Mouse (Mus musculus): ENCODE measurements around the gene Reps2. TPM values are rescaled to one million over a fixed set of nuclear protein-coding genes. Genes with fewer than 3 reads are reported as not detected.

The Reps2 gene
- polyA plus RNA-seq, 1 experiment from 2014 or later = 27.1 TPM

- no peaks in the 10 kb centered on the region for H3K36me3 ChIP-seq (ENCODE audit: inconsistent target)
- H3K4me3 ChIP-seq (ENCODE audit: inconsistent target) = no peak overlapping the region
- no peaks in the 10 kb centered on the region for H3K79me2 ChIP-seq (ENCODE audit: inconsistent target)
- WGBS (ENCODE audit: missing documents) = 95% methylated on average over 2 of the region's 2 CpGs
- no peak overlapping the region for H3K27ac ChIP-seq
Measured at GRCm38 (mm10) chrX:162496485-162496884, 147.0 kb downstream of the Reps2 start.

GRCm38 (mm10) chrX:162488630-162489029, 154.8 kb downstream of the Reps2 start:
- Histone ChIP-seq H3K36me3 (ENCODE audit: inconsistent target) (no peaks in the 10 kb centered on the region), H3K4me3 (ENCODE audit: inconsistent target) (no peak overlapping the region), H3K79me2 (ENCODE audit: inconsistent target) (no peaks in the 10 kb centered on the region), H3K27ac (no peak overlapping the region)
- WGBS (ENCODE audit: missing documents) = 11% methylated on average over 1 of the region's 1 CpGs

- Histone ChIP-seq H3K4me3 (ENCODE audit: inconsistent target) (no peak overlapping the region), H3K27ac (no peak overlapping the region), H3K79me2 (ENCODE audit: inconsistent target) (no peaks in the 10 kb centered on the region), H3K36me3 (ENCODE audit: inconsistent target) (no peaks in the 10 kb centered on the region)
Measured at GRCm38 (mm10) chrX:162487734-162488133, 155.7 kb downstream of the Reps2 start.

- H3K27ac ChIP-seq = no peak overlapping the region
- 89% methylated on average over 3 of the region's 3 CpGs for WGBS (ENCODE audit: missing documents)
Measured at GRCm38 (mm10) chrX:162470213-162470612, 173.2 kb downstream of the Reps2 start.

GRCm38 (mm10) chrX:162462156-162462555, 181.3 kb downstream of the Reps2 start:
- Histone ChIP-seq H3K27ac (no peak overlapping the region), H3K79me2 (ENCODE audit: inconsistent target) (no peaks in the 10 kb centered on the region), H3K36me3 (ENCODE audit: inconsistent target) (no peaks in the 10 kb centered on the region), H3K4me3 (ENCODE audit: inconsistent target) (no peak overlapping the region)
- WGBS (ENCODE audit: missing documents) = 83% methylated on average over 5 of the region's 5 CpGs

More at GRCm38 (mm10) chrX:162470213-162470612, 173.2 kb downstream of the Reps2 start:
- Histone ChIP-seq H3K79me2 (ENCODE audit: inconsistent target) (no peaks in the 10 kb centered on the region), H3K4me3 (ENCODE audit: inconsistent target) (no peak overlapping the region), H3K36me3 (ENCODE audit: inconsistent target) (no peaks in the 10 kb centered on the region)

- 80% methylated on average over 1 of the region's 1 CpGs for WGBS (ENCODE audit: missing documents)
- Histone ChIP-seq H3K27ac (no peak overlapping the region), H3K4me3 (ENCODE audit: inconsistent target) (no peak overlapping the region), H3K79me2 (ENCODE audit: inconsistent target) (no peaks in the 10 kb centered on the region), H3K36me3 (ENCODE audit: inconsistent target) (no peaks in the 10 kb centered on the region)
Measured at GRCm38 (mm10) chrX:162456445-162456844, 187.0 kb downstream of the Reps2 start.

- WGBS (ENCODE audit: missing documents) = 67% methylated on average over 1 of the region's 1 CpGs
- H3K36me3 ChIP-seq (ENCODE audit: inconsistent target) = no peaks in the 10 kb centered on the region
- H3K27ac ChIP-seq = no peak overlapping the region
- no peaks in the 10 kb centered on the region for H3K79me2 ChIP-seq (ENCODE audit: inconsistent target)
- H3K4me3 ChIP-seq (ENCODE audit: inconsistent target) = no peak overlapping the region
Measured at GRCm38 (mm10) chrX:162455364-162455763, 188.1 kb downstream of the Reps2 start.

- H3K4me3 ChIP-seq (ENCODE audit: inconsistent target) = no peak overlapping the region
- 84% methylated on average over 7 of the region's 7 CpGs for WGBS (ENCODE audit: missing documents)
- H3K79me2 ChIP-seq (ENCODE audit: inconsistent target) = no peaks in the 10 kb centered on the region
- no peaks in the 10 kb centered on the region for H3K36me3 ChIP-seq (ENCODE audit: inconsistent target)
- H3K27ac ChIP-seq = no peak overlapping the region
Measured at GRCm38 (mm10) chrX:162453821-162454402, 189.5 kb downstream of the Reps2 start.

GRCm38 (mm10) chrX:162452642-162453041, 190.8 kb downstream of the Reps2 start:
- Histone ChIP-seq H3K4me3 (ENCODE audit: inconsistent target) (no peak overlapping the region), H3K36me3 (ENCODE audit: inconsistent target) (no peaks in the 10 kb centered on the region), H3K27ac (no peak overlapping the region), H3K79me2 (ENCODE audit: inconsistent target) (no peaks in the 10 kb centered on the region)

GRCm38 (mm10) chrX:162447974-162448373, 195.5 kb downstream of the Reps2 start:
- 89% methylated on average over 6 of the region's 6 CpGs for WGBS (ENCODE audit: missing documents)
- Histone ChIP-seq H3K27ac (no peak overlapping the region), H3K79me2 (ENCODE audit: inconsistent target) (no peaks in the 10 kb centered on the region), H3K4me3 (ENCODE audit: inconsistent target) (no peak overlapping the region), H3K36me3 (ENCODE audit: inconsistent target) (no peaks in the 10 kb centered on the region)

GRCm38 (mm10) chrX:162446678-162447318, 196.7 kb downstream of the Reps2 start:
- Histone ChIP-seq H3K4me3 (ENCODE audit: inconsistent target) (no peak overlapping the region), H3K36me3 (ENCODE audit: inconsistent target) (no peaks in the 10 kb centered on the region), H3K79me2 (ENCODE audit: inconsistent target) (no peaks in the 10 kb centered on the region), H3K27ac (no peak overlapping the region)
- 94% methylated on average over 2 of the region's 2 CpGs for WGBS (ENCODE audit: missing documents)

- H3K36me3 ChIP-seq (ENCODE audit: inconsistent target) = no peaks in the 10 kb centered on the region
- 50% methylated on average over 1 of the region's 1 CpGs for WGBS (ENCODE audit: missing documents)
- no peak overlapping the region for H3K27ac ChIP-seq
- H3K4me3 ChIP-seq (ENCODE audit: inconsistent target) = no peak overlapping the region
- no peaks in the 10 kb centered on the region for H3K79me2 ChIP-seq (ENCODE audit: inconsistent target)
Measured at GRCm38 (mm10) chrX:162443387-162443786, 200.1 kb downstream of the Reps2 start.

GRCm38 (mm10) chrX:162442970-162443369, 200.5 kb downstream of the Reps2 start:
- H3K27ac ChIP-seq = no peak overlapping the region
- no peaks in the 10 kb centered on the region for H3K79me2 ChIP-seq (ENCODE audit: inconsistent target)
- 88% methylated on average over 1 of the region's 1 CpGs for WGBS (ENCODE audit: missing documents)
- H3K4me3 ChIP-seq (ENCODE audit: inconsistent target) = no peak overlapping the region
- H3K36me3 ChIP-seq (ENCODE audit: inconsistent target) = no peaks in the 10 kb centered on the region

GRCm38 (mm10) chrX:162432776-162433543, 210.5 kb downstream of the Reps2 start:
- H3K27ac ChIP-seq = no peak overlapping the region
- 74% methylated on average over 5 of the region's 5 CpGs for WGBS (ENCODE audit: missing documents)
- H3K4me3 ChIP-seq (ENCODE audit: inconsistent target) = no peak overlapping the region
- no peaks in the 10 kb centered on the region for H3K79me2 ChIP-seq (ENCODE audit: inconsistent target)
- no peaks in the 10 kb centered on the region for H3K36me3 ChIP-seq (ENCODE audit: inconsistent target)

- Histone ChIP-seq H3K4me3 (ENCODE audit: inconsistent target) (no peak overlapping the region), H3K36me3 (ENCODE audit: inconsistent target) (no peaks in the 10 kb centered on the region), H3K27ac (no peak overlapping the region), H3K79me2 (ENCODE audit: inconsistent target) (no peaks in the 10 kb centered on the region)
- 95% methylated on average over 2 of the region's 3 CpGs for WGBS (ENCODE audit: missing documents)
Measured at GRCm38 (mm10) chrX:162427698-162428097, 215.8 kb downstream of the Reps2 start.

Measured in macrophage (primary cell).